Mouse (Mus musculus) cortical plate, adult 2 months (tissue): ENCODE data around the gene Coch.
"Not testable (repeated sequence)": the region's sequence is repeated elsewhere in the genome, so short reads cannot be mapped to it uniquely, and the experiment has no call there.

Source experiments
- CTCF ChIP-seq: fragments of 200-500 bp; IDR thresholded peaks from 2 replicates; pipeline ENCODE4 v1.5.1; 2011; ENCODE audit warnings: mild to moderate bottlenecking, control low read depth, low read length; ENCODE audit not compliant: insufficient read depth; ENCODE audit errors: extremely low read depth
- POLR2A ChIP-seq: fragments of 200-500 bp; IDR thresholded peaks from 2 replicates; pipeline ENCODE4 v1.6.1; 2011; ENCODE audit warnings: mild to moderate bottlenecking, low read length, control low read depth; ENCODE audit not compliant: insufficient read depth; ENCODE audit errors: extremely low read depth

DNA sequence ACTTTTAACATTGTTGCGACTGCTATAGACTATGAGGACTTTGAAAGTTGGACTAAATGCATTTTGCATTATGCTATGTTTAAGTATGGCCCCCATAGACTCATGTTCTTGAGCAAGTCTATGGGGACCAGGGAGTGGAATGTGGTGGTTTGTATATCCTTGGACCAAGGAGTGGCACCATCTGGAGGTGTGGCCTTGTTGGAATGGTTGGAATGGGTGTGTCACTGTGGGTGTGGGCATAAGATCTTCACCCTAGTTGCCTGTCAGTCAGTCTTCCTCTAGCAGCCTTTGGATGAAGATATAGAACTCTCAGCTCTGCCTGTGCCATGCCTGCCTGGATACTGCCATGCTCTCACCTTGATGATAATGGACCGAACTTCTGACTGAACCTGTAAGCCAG, 15.3 kb upstream of the Coch start:
- TF ChIP-seq CTCF, POLR2A: not testable (repeated sequence)
